Mouse (Mus musculus) neutrophil, adult 5-6 weeks (primary cell): ENCODE data around the gene Gstt2. TPM values are rescaled to one million over a fixed set of nuclear protein-coding genes. Genes with fewer than 3 reads are reported as not detected.

ENCODE experiments used
- ATAC-seq: fragments of 151-379, 151-347 bp; 2 replicates; pipeline ENCODE4 v1.8.0; 2017; ENCODE audit warnings: mild to moderate bottlenecking, moderate TSS enrichment; ENCODE audit not compliant: insufficient number of reproducible peaks, poor library complexity, low FRiP score, severe bottlenecking; ENCODE audit errors: extremely low read depth
- total RNA-seq: library from RNA; stranded (forward); fragments of 200-1000 nt; gene quantifications from 2 replicates; pipeline ENCODE4 v1.2.3, GENCODE M21; 2017

The Gstt2 gene
- total RNA-seq, 1 experiment from 2014 or later, result 9.1 TPM

DNA sequence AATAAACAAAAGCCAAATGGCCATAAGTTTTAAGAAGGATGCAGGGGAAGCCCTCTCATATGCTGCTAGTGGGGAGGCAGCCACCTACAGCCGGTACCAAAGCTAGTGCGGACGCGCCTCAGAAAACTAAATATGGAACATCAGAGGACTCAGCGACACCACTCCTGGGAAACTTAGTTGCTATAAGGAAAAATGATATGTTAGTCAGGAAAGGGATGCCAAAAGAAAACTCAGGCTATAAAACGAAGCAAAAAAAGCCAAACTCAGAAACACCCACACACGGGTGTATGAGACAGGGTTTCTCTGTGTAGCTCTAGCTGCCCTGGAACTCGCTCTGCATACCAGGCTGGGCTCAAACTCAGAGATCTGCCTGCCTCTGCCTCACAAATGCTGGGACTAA, 48.9 kb downstream of the Gstt2 start:
- ATAC-seq, result no peak

GRCm38 (mm10) chr10:75785442-75785841, 51.8 kb downstream of the Gstt2 start:
- no peak for ATAC-seq

Other genes with a start within 250 kb of the Gstt2 start
- 40.3 and 58.7 TPM in 2 replicates for gene Ggt5, start 248.1 kb downstream of the Gstt2 start, total RNA-seq
- 0.47 and 0.74 TPM in 2 replicates for gene Susd2, start 193.4 kb downstream of the Gstt2 start, total RNA-seq
- 43.8 and 44.3 TPM in 2 replicates for gene Cabin1, start 73.1 kb downstream of the Gstt2 start, total RNA-seq
- 16.6 and 25.1 TPM in 2 replicates for gene Ddt, start 64.0 kb downstream of the Gstt2 start, total RNA-seq
- gene Gm20441, start 56.5 kb downstream of the Gstt2 start, total RNA-seq, result not detected in 2 replicates
- 0.37 TPM in 1 of 2 replicates, not detected in the other for gene Gstt3, start 56.0 kb downstream of the Gstt2 start, total RNA-seq
- gene Gstt1, start 38.8 kb downstream of the Gstt2 start, total RNA-seq, result not detected in 2 replicates
- not detected in 2 replicates for gene Gstt4, start 14.9 kb downstream of the Gstt2 start, total RNA-seq
- gene Mif, start 22.8 kb upstream of the Gstt2 start, total RNA-seq, result 54.1 and 62.7 TPM in 2 replicates
- 1.2 and 2.0 TPM in 2 replicates for gene Derl3, start 56.0 kb upstream of the Gstt2 start, total RNA-seq
- 45.7 and 54.5 TPM in 2 replicates for gene Smarcb1, start 84.2 kb upstream of the Gstt2 start, total RNA-seq
- gene Chchd10, start 95.7 kb upstream of the Gstt2 start, total RNA-seq, result 66.8 and 75.6 TPM in 2 replicates
- 1.5 and 2.0 TPM in 2 replicates for gene Mmp11, start 99.1 kb upstream of the Gstt2 start, total RNA-seq
- gene Gm867, start 103.2 kb upstream of the Gstt2 start, total RNA-seq, result 0.81 TPM in 1 of 2 replicates, not detected in the other
- 76.5 and 79.1 TPM in 2 replicates for gene Vpreb3, start 105.6 kb upstream of the Gstt2 start, total RNA-seq
- gene Gm5134, start 117.1 kb upstream of the Gstt2 start, total RNA-seq, result 0.37 and 0.81 TPM in 2 replicates
- 6.1 and 10.6 TPM in 2 replicates for gene Zfp280b, start 195.2 kb upstream of the Gstt2 start, total RNA-seq